ENCODE assay signal across 22 mouse cellular contexts in genomic region chr9:116990321-116990720, GRCm38 (mm10).
DNase-seq lines count a peak whose midpoint lies in the region; ATAC-seq and TF ChIP-seq lines count a peak whose summit lies in the region.
"Had no signal": no experiment of that assay in that cellular context is flagged by ENCODE, and none has a peak within 500 bp of the region (broad histone marks: within the 10 kb centered on the region; RNA-seq: fewer than 3 reads in every experiment).

No protein-coding gene starts in this region.

- no peak overlapping the region for H3K4me3 ChIP-seq in heart, embryonic 12.5 days
- H3K4me3 ChIP-seq in midbrain, embryonic 10.5 days, result no peak overlapping the region
- H3K4me3 ChIP-seq in midbrain, postnatal 0 days (ENCODE audit: low read depth, low read length), result no peak overlapping the region
- H3K4me3 ChIP-seq: embryonic facial prominence, embryonic 12.5 days; embryonic facial prominence, embryonic 15.5 days; gastrocnemius, adult 2 months; hindbrain, embryonic 10.5 days; hindbrain, embryonic 13.5 days had no signal

- peak; percentile 54 for DNase-seq in heart, adult 11 months
- DNase-seq in midbrain, embryonic 10.5 days (ENCODE audit: low spot score), result peak; percentile 7
- DNase-seq in midbrain, postnatal 0 days (ENCODE audit: low spot score), result no peak
- DNase-seq in R1 (ENCODE audit: low read depth, low spot score), result peak; percentile 29
- no peak for DNase-seq in layer of hippocampus, adult 9-11 months
- DNase-seq in layer of hippocampus, postnatal 14 days (ENCODE audit: low spot score in 2 of 2), result no peak
- DNase-seq: adrenal gland, postnatal 14 days; cerebellum, adult 11 months; cerebellum, adult 2 months; cerebellum, adult 9-11 months; cerebellum, postnatal 25 days; forebrain, postnatal 0 days; gastrocnemius, adult 2 months; gastrocnemius, postnatal 14 days; heart, adult 18-20 months had no signal

- no peaks in the 10 kb centered on the region for H3K4me1 ChIP-seq in heart, embryonic 12.5 days (replicated peaks)
- no peaks in the 10 kb centered on the region for H3K4me1 ChIP-seq in midbrain, embryonic 10.5 days
- H3K4me1 ChIP-seq in midbrain, postnatal 0 days (ENCODE audit: insufficient read depth, low read length), result no peaks in the 10 kb centered on the region
- H3K4me1 ChIP-seq: embryonic facial prominence, embryonic 12.5 days; embryonic facial prominence, embryonic 15.5 days; hindbrain, embryonic 10.5 days; hindbrain, embryonic 13.5 days had no signal

- no peak overlapping the region for H3K4me2 ChIP-seq in heart, embryonic 12.5 days
- no peak overlapping the region for H3K4me2 ChIP-seq in midbrain, postnatal 0 days (ENCODE audit: low read depth, low read length, poor library complexity, severe bottlenecking)
- H3K4me2 ChIP-seq: embryonic facial prominence, embryonic 12.5 days; embryonic facial prominence, embryonic 15.5 days; hindbrain, embryonic 13.5 days had no signal

- WGBS in heart, embryonic 12.5 days, result 86% methylated on average over 6 of the region's 6 CpGs
- WGBS in midbrain, embryonic 10.5 days, result 77% methylated on average over 6 of the region's 6 CpGs
- WGBS in midbrain, postnatal 0 days, result 76% methylated on average over 6 of the region's 6 CpGs

- H3K27me3 ChIP-seq in heart, embryonic 12.5 days (replicated peaks), result no peaks in the 10 kb centered on the region
- no peaks in the 10 kb centered on the region for H3K27me3 ChIP-seq in midbrain, embryonic 10.5 days (ENCODE audit: low read depth, poor library complexity, severe bottlenecking)
- no peaks in the 10 kb centered on the region for H3K27me3 ChIP-seq in midbrain, postnatal 0 days (ENCODE audit: insufficient read depth, low read length)
- H3K27me3 ChIP-seq: embryonic facial prominence, embryonic 12.5 days; embryonic facial prominence, embryonic 15.5 days; hindbrain, embryonic 13.5 days had no signal

- TF ChIP-seq CTCF in midbrain, postnatal 0 days (IDR thresholded peaks at IDR 0.05), result no peak

- no peaks in the 10 kb centered on the region for H3K9me3 ChIP-seq in heart, embryonic 12.5 days (replicated peaks)
- no peaks in the 10 kb centered on the region for H3K9me3 ChIP-seq in midbrain, embryonic 10.5 days (replicated peaks)
- no peaks in the 10 kb centered on the region for H3K9me3 ChIP-seq in midbrain, postnatal 0 days (ENCODE audit: low read length)
- H3K9me3 ChIP-seq: embryonic facial prominence, embryonic 12.5 days; embryonic facial prominence, embryonic 15.5 days; hindbrain, embryonic 10.5 days; hindbrain, embryonic 13.5 days had no signal

- ATAC-seq in heart, embryonic 12.5 days (ENCODE audit: insufficient number of reproducible peaks, low FRiP score), result no peak
- no peak for ATAC-seq in midbrain, postnatal 0 days (ENCODE audit: low FRiP score)
- ATAC-seq: forebrain, embryonic 14.5 days; forebrain, postnatal 0 days; hindbrain, embryonic 16.5 days had no signal

- H3K9ac ChIP-seq in heart, embryonic 12.5 days, result no peak overlapping the region
- no peak overlapping the region for H3K9ac ChIP-seq in midbrain, postnatal 0 days (replicated peaks; ENCODE audit: low read length, poor library complexity, severe bottlenecking)
- H3K9ac ChIP-seq: embryonic facial prominence, embryonic 12.5 days; embryonic facial prominence, embryonic 15.5 days; forebrain, postnatal 0 days; hindbrain, embryonic 13.5 days had no signal

- H3K27ac ChIP-seq in heart, embryonic 12.5 days (ENCODE audit: poor library complexity, severe bottlenecking), result no peak overlapping the region
- H3K27ac ChIP-seq in midbrain, embryonic 10.5 days (replicated peaks), result no peak overlapping the region
- no peak overlapping the region for H3K27ac ChIP-seq in midbrain, postnatal 0 days (ENCODE audit: low read depth, low read length)
- H3K27ac ChIP-seq: embryonic facial prominence, embryonic 12.5 days; embryonic facial prominence, embryonic 15.5 days; gastrocnemius, adult 2 months; hindbrain, embryonic 10.5 days; hindbrain, embryonic 13.5 days had no signal

- H3K36me3 ChIP-seq in heart, embryonic 12.5 days, result 0 out of 2 replicates have a peak, but pooled peaks cover 3% of the 10 kb centered on the region
- H3K36me3 ChIP-seq in midbrain, embryonic 10.5 days, result no peaks in the 10 kb centered on the region
- H3K36me3 ChIP-seq in midbrain, postnatal 0 days (ENCODE audit: insufficient read depth, low read length), result no peaks in the 10 kb centered on the region
- H3K36me3 ChIP-seq: embryonic facial prominence, embryonic 12.5 days; embryonic facial prominence, embryonic 15.5 days; hindbrain, embryonic 10.5 days; hindbrain, embryonic 13.5 days had no signal

Comparison
In these comparisons a context has a peak if more than half of its experiments do, and no peak if none do; other contexts are left out.
1. DNase-seq: peak in heart, adult 11 months (single experiment), midbrain, embryonic 10.5 days (single experiment) and R1 (single experiment); none in midbrain, postnatal 0 days (single experiment), layer of hippocampus, adult 9-11 months (single experiment) and layer of hippocampus, postnatal 14 days (0 of 2).